Mouse (Mus musculus): ENCODE measurements around the gene Lrg1.

DNA sequence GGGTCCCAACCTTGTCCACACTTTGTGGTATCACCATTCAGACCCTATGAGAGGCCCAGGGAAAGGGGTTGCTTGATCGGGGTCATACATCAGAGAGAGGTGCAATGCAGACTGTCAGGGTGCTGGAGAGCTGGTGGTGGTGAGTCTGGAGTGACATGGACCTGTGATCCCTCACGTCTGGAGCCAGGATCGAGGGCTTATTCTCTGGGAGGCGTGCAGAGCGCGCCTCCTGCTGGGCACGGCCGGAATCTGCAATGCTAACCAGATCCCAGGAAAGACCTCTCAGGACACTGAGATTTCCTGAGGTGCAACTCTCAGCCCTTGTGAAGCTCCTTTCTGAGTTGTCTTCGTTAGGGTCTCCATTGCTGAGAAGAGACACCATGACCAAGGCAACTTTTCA lies 37.9 kb upstream of the Lrg1 start:
- TF ChIP-seq CTCF (conservative IDR thresholded peaks at IDR 0.05; ENCODE audit: insufficient read depth, insufficient read length, low read depth, low read length) (peak; percentile 89), POLR2A (IDR thresholded peaks at IDR 0.05; ENCODE audit: low read depth, low read length) (no peak)
